Mouse (Mus musculus): ENCODE data around the gene Gm49339. TPM values are rescaled to one million over a fixed set of nuclear protein-coding genes. Genes with fewer than 3 reads are reported as not detected.
"Not testable (repeated sequence)": the region's sequence is repeated elsewhere in the genome, so short reads cannot be mapped to it uniquely, and the experiment has no call there.

Gene Gm49339
- 0.67 TPM in 1 of 2 replicates, not detected in the other for polyA plus RNA-seq (2016; fragmentation: Nextera tagmentation; extraction: Ambion mirVana)

- H3K4me3 ChIP-seq; H3K27me3 ChIP-seq (ENCODE audit: insufficient read depth, poor library complexity, severe bottlenecking); H3K27ac ChIP-seq; DNase-seq (ENCODE audit: low spot score); H3K36me3 ChIP-seq; H3K4me1 ChIP-seq; H3K9me3 ChIP-seq: not testable (repeated sequence)
- WGBS: 96% methylated on average over 1 of the region's 3 CpGs
Observed at GRCm38 (mm10) chr10:51480397-51480796, at the start of gene Gm49339, which contains the start of gene Lilr4b. Gene Gm49339 (plus strand): TSS chr10:51480612. Gene Lilr4b (plus strand): TSS chr10:51480632.

GRCm38 (mm10) chr10:51432940-51433339 is 47.5 kb upstream of the Gm49339 start:
- Histone ChIP-seq H3K4me1 (no peaks in the 10 kb centered on the region), H3K27me3 (ENCODE audit: insufficient read depth, poor library complexity, severe bottlenecking) (no peaks in the 10 kb centered on the region), H3K9me3 (no peaks in the 10 kb centered on the region), H3K27ac (no peak overlapping the region), H3K4me3 (no peak overlapping the region), H3K36me3 (no peaks in the 10 kb centered on the region)
- no peak for DNase-seq (ENCODE audit: low spot score)

GRCm38 (mm10) chr10:51435684-51436083 is 44.7 kb upstream of the Gm49339 start:
- no peaks in the 10 kb centered on the region for H3K9me3 ChIP-seq
- no peak overlapping the region for H3K4me3 ChIP-seq
- H3K27me3 ChIP-seq (ENCODE audit: insufficient read depth, poor library complexity, severe bottlenecking): no peaks in the 10 kb centered on the region
- H3K36me3 ChIP-seq: no peaks in the 10 kb centered on the region
- 80% methylated on average over 3 of the region's 3 CpGs for WGBS
- no peak for DNase-seq (ENCODE audit: low spot score)
- H3K4me1 ChIP-seq: no peaks in the 10 kb centered on the region
- no peak overlapping the region for H3K27ac ChIP-seq

- Histone ChIP-seq H3K4me3 (no peak overlapping the region), H3K27ac (no peak overlapping the region), H3K4me1 (no peaks in the 10 kb centered on the region), H3K36me3 (no peaks in the 10 kb centered on the region), H3K27me3 (ENCODE audit: insufficient read depth, poor library complexity, severe bottlenecking) (no peaks in the 10 kb centered on the region), H3K9me3 (no peaks in the 10 kb centered on the region)
- WGBS: 74% methylated on average over 4 of the region's 4 CpGs
- no peak for DNase-seq (ENCODE audit: low spot score)
Observed at GRCm38 (mm10) chr10:51451610-51452009, 28.8 kb upstream of the Gm49339 start.

GRCm38 (mm10) chr10:51453616-51454298 is 26.7 kb upstream of the Gm49339 start:
- Histone ChIP-seq H3K27me3 (ENCODE audit: insufficient read depth, poor library complexity, severe bottlenecking) (no peaks in the 10 kb centered on the region), H3K9me3 (no peaks in the 10 kb centered on the region), H3K4me3 (no peak overlapping the region), H3K36me3 (no peaks in the 10 kb centered on the region), H3K27ac (no peak overlapping the region), H3K4me1 (no peaks in the 10 kb centered on the region)
- no peak for DNase-seq (ENCODE audit: low spot score)
- WGBS: 77% methylated on average over 1 of the region's 1 CpGs

- DNase-seq (ENCODE audit: low spot score): no peak
- H3K36me3 ChIP-seq: no peaks in the 10 kb centered on the region
- H3K27me3 ChIP-seq (ENCODE audit: insufficient read depth, poor library complexity, severe bottlenecking): no peaks in the 10 kb centered on the region
- H3K4me1 ChIP-seq: no peaks in the 10 kb centered on the region
- H3K9me3 ChIP-seq: no peaks in the 10 kb centered on the region
- H3K27ac ChIP-seq: no peak overlapping the region
- WGBS: 76% methylated on average over 1 of the region's 1 CpGs
- H3K4me3 ChIP-seq: no peak overlapping the region
Observed at GRCm38 (mm10) chr10:51454365-51454764, 26.0 kb upstream of the Gm49339 start.

- Histone ChIP-seq H3K27ac (no peak overlapping the region), H3K4me1 (no peaks in the 10 kb centered on the region), H3K36me3 (no peaks in the 10 kb centered on the region), H3K4me3 (no peak overlapping the region), H3K27me3 (ENCODE audit: insufficient read depth, poor library complexity, severe bottlenecking) (no peaks in the 10 kb centered on the region), H3K9me3 (no peaks in the 10 kb centered on the region)
- WGBS: 81% methylated on average over 1 of the region's 1 CpGs
- DNase-seq (ENCODE audit: low spot score): no peak
Observed at GRCm38 (mm10) chr10:51455762-51456161, 24.6 kb upstream of the Gm49339 start.

- Histone ChIP-seq H3K27me3 (ENCODE audit: insufficient read depth, poor library complexity, severe bottlenecking) (no peaks in the 10 kb centered on the region), H3K27ac (no peak overlapping the region), H3K4me3 (no peak overlapping the region), H3K4me1 (no peaks in the 10 kb centered on the region), H3K9me3 (no peaks in the 10 kb centered on the region), H3K36me3 (no peaks in the 10 kb centered on the region)
- DNase-seq (ENCODE audit: low spot score): no peak
- 70% methylated on average over 4 of the region's 4 CpGs for WGBS
Observed at GRCm38 (mm10) chr10:51456369-51456768, 24.0 kb upstream of the Gm49339 start.

GRCm38 (mm10) chr10:51463800-51464199 is 16.6 kb upstream of the Gm49339 start:
- not testable (repeated sequence) for H3K27me3 ChIP-seq (ENCODE audit: insufficient read depth, poor library complexity, severe bottlenecking); H3K9me3 ChIP-seq; H3K4me1 ChIP-seq; DNase-seq (ENCODE audit: low spot score); H3K27ac ChIP-seq; H3K4me3 ChIP-seq; H3K36me3 ChIP-seq
- 73% methylated on average over 4 of the region's 4 CpGs for WGBS

GRCm38 (mm10) chr10:51490691-51491090 is 10.3 kb downstream of the Gm49339 start, which contains the start of gene Lilrb4a:
Gene Lilrb4a (plus strand): TSS chr10:51490956.
- DNase-seq (ENCODE audit: low spot score); H3K4me3 ChIP-seq; H3K36me3 ChIP-seq; H3K27me3 ChIP-seq (ENCODE audit: insufficient read depth, poor library complexity, severe bottlenecking); H3K9me3 ChIP-seq; H3K4me1 ChIP-seq; H3K27ac ChIP-seq: not testable (repeated sequence)
- no CpG with 5 or more reads among the region's 2 CpGs for WGBS

GRCm38 (mm10) chr10:51520021-51520420 is 39.6 kb downstream of the Gm49339 start:
- no peak for DNase-seq (ENCODE audit: low spot score)
- H3K4me3 ChIP-seq: no peak overlapping the region
- no peaks in the 10 kb centered on the region for H3K27me3 ChIP-seq (ENCODE audit: insufficient read depth, poor library complexity, severe bottlenecking)
- no peaks in the 10 kb centered on the region for H3K36me3 ChIP-seq
- no peak overlapping the region for H3K27ac ChIP-seq
- H3K4me1 ChIP-seq: no peaks in the 10 kb centered on the region
- no peaks in the 10 kb centered on the region for H3K9me3 ChIP-seq

- H3K27ac ChIP-seq: no peak overlapping the region
- no peak overlapping the region for H3K4me3 ChIP-seq
- no peaks in the 10 kb centered on the region for H3K9me3 ChIP-seq
- no peaks in the 10 kb centered on the region for H3K4me1 ChIP-seq
- H3K36me3 ChIP-seq: no peaks in the 10 kb centered on the region
- H3K27me3 ChIP-seq (ENCODE audit: insufficient read depth, poor library complexity, severe bottlenecking): no peaks in the 10 kb centered on the region
- DNase-seq (ENCODE audit: low spot score): no peak
Observed at GRCm38 (mm10) chr10:51521453-51521852, 41.0 kb downstream of the Gm49339 start.

GRCm38 (mm10) chr10:51526090-51526489 is 45.7 kb downstream of the Gm49339 start:
- Histone ChIP-seq H3K27me3 (ENCODE audit: insufficient read depth, poor library complexity, severe bottlenecking) (no peaks in the 10 kb centered on the region), H3K4me3 (no peak overlapping the region), H3K9me3 (no peaks in the 10 kb centered on the region), H3K27ac (no peak overlapping the region), H3K4me1 (0 out of 2 replicates have a peak, but pooled peaks cover 4% of the 10 kb centered on the region), H3K36me3 (no peaks in the 10 kb centered on the region)
- DNase-seq (ENCODE audit: low spot score): no peak
- 71% methylated on average over 7 of the region's 7 CpGs for WGBS

GRCm38 (mm10) chr10:51526633-51527032 is 46.2 kb downstream of the Gm49339 start:
- 72% methylated on average over 4 of the region's 4 CpGs for WGBS
- H3K4me3 ChIP-seq: no peak overlapping the region
- no peaks in the 10 kb centered on the region for H3K27me3 ChIP-seq (ENCODE audit: insufficient read depth, poor library complexity, severe bottlenecking)
- H3K36me3 ChIP-seq: no peaks in the 10 kb centered on the region
- H3K4me1 ChIP-seq: 0 out of 2 replicates have a peak, but pooled peaks cover 4% of the 10 kb centered on the region
- no peaks in the 10 kb centered on the region for H3K9me3 ChIP-seq
- DNase-seq (ENCODE audit: low spot score): no peak
- no peak overlapping the region for H3K27ac ChIP-seq
